Mouse (Mus musculus) neural tube, embryonic 13.5 days (tissue): ENCODE measurements around the gene Vmn1r83. TPM values are rescaled to one million over a fixed set of nuclear protein-coding genes. Genes with fewer than 3 reads are reported as not detected.

Experiments used
- ATAC-seq: fragments of 200-750 bp; cut with Nextera tagmentation; 2 replicates; pipeline ENCODE4 v1.8.0; 2017; ENCODE audit warnings: low read depth, mild to moderate bottlenecking, moderate TSS enrichment, moderate library complexity
- H3K27ac ChIP-seq: fragments of 300-500 bp; sonication (generic); replicated peaks from 2 replicates; pipeline ENCODE4 v1.5.1; 2015; ENCODE audit warnings: moderate library complexity, mild to moderate bottlenecking, inconsistent platforms
- H3K27me3 ChIP-seq: fragments of 300-500 bp; sonication (generic); 2 replicates; pipeline ENCODE4 v1.6.1; 2015; ENCODE audit warnings: mild to moderate bottlenecking, inconsistent platforms
- H3K36me3 ChIP-seq: fragments of 300-500 bp; sonication (generic); 2 replicates; pipeline ENCODE4 v1.6.1; 2015; ENCODE audit warnings: mild to moderate bottlenecking, inconsistent platforms
- H3K4me1 ChIP-seq: fragments of 300-500 bp; sonication (generic); replicated peaks from 2 replicates; pipeline ENCODE4 v1.6.1; 2015; ENCODE audit warnings: inconsistent platforms
- H3K4me2 ChIP-seq: fragments of 300-500 bp; sonication (generic); 2 replicates; pipeline ENCODE4 v1.6.1; 2015; ENCODE audit warnings: inconsistent platforms, mild to moderate bottlenecking, moderate library complexity
- H3K4me3 ChIP-seq: fragments of 300-500 bp; sonication (generic); 2 replicates; pipeline ENCODE4 v1.5.1; 2015; ENCODE audit warnings: mild to moderate bottlenecking, inconsistent platforms
- H3K9ac ChIP-seq: fragments of 300-500 bp; sonication (generic); 2 replicates; pipeline ENCODE4 v1.6.1; 2015; ENCODE audit warnings: moderate library complexity, mild to moderate bottlenecking, inconsistent platforms
- H3K9me3 ChIP-seq: fragments of 300-500 bp; sonication (generic); 2 replicates; pipeline ENCODE4 v1.6.1; 2016; ENCODE audit warnings: inconsistent platforms
- WGBS: fragments of 180-500 bp; shearing (Covaris S2); methylation state at CpG from one replicate; pipeline ENCODE4 v1.1.7; 2015; 5-methylcytosine and 5-hydroxymethylcytosine counted together
- microRNA-seq: library from miRNA; unstranded; fragments of <30 nt; microRNA quantifications from one replicate; pipeline ENCODE4, GENCODE M21; 2016
- polyA plus RNA-seq: library from polyadenylated mRNA; unstranded; fragments of >200 nt; fragmentation: Nextera tagmentation; extraction: Ambion mirVana; gene quantifications from 2 replicates; pipeline ENCODE4 v1.2.1, GENCODE M21; 2015

Gene Vmn1r83
- not detected in 2 replicates for polyA plus RNA-seq

GRCm38 (mm10) chr7:12329381-12329780 lies at the start of gene Vmn1r83:
Gene Vmn1r83, minus strand, starts transcription at chr7:12329481.
- H3K4me3 ChIP-seq = no peak within 1 kb of the TSS
- WGBS = 84% methylated on average over 2 of the region's 2 CpGs
- H3K9ac ChIP-seq = no peak within 1 kb of the TSS
- H3K4me2 ChIP-seq = no peak within 1 kb of the TSS
- no peaks in the 10 kb centered on the region for H3K4me1 ChIP-seq
- H3K9me3 ChIP-seq = peaks cover 24% of the 10 kb centered on the region
- no peak for ATAC-seq
- H3K27me3 ChIP-seq = no peaks in the 10 kb centered on the region
- no peaks in the 10 kb centered on the region for H3K36me3 ChIP-seq
- H3K27ac ChIP-seq = no peak within 1 kb of the TSS

- Histone ChIP-seq H3K36me3 (no peaks in the 10 kb centered on the region), H3K27ac (no peak within 1 kb of the TSS), H3K4me3 (no peak within 1 kb of the TSS), H3K27me3 (no peaks in the 10 kb centered on the region), H3K9ac (no peak within 1 kb of the TSS), H3K4me2 (no peak within 1 kb of the TSS), H3K4me1 (no peaks in the 10 kb centered on the region), H3K9me3 (peaks cover 12% of the 10 kb centered on the region; the same call in 1 of the 2 replicates)
- WGBS = 67% methylated on average over 1 of the region's 1 CpGs
- ATAC-seq = no peak
These were observed 39.9 kb upstream of the Vmn1r83 start, which contains the start of gene Vmn1r84 for GRCm38 (mm10) chr7:12369173-12369572. Gene Vmn1r84, minus strand, starts transcription at chr7:12369273.

- ATAC-seq = no peak
- Histone ChIP-seq H3K4me1 (no peaks in the 10 kb centered on the region), H3K9me3 (peaks cover 14% of the 10 kb centered on the region), H3K36me3 (no peaks in the 10 kb centered on the region), H3K4me3 (no peak within 1 kb of the TSS), H3K27ac (no peak within 1 kb of the TSS), H3K4me2 (no peak within 1 kb of the TSS), H3K27me3 (no peaks in the 10 kb centered on the region), H3K9ac (no peak within 1 kb of the TSS)
- 58% methylated on average over 2 of the region's 2 CpGs for WGBS
These were observed 29.2 kb downstream of the Vmn1r83 start, which contains the start of gene Vmn1r82 for GRCm38 (mm10) chr7:12300130-12300529. Gene Vmn1r82, plus strand, starts transcription at chr7:12300430.

Small RNAs within 50 kb of the gene (microRNA-seq; reads per million reads assigned to microRNA genes)
- not detected for gene Gm23521

Other genes starting within 250 kb of the Vmn1r83 start
- gene Vmn1r78, start 179.2 kb downstream of the Vmn1r83 start, polyA plus RNA-seq = not detected in 2 replicates
- gene Vmn1r79, start 158.2 kb downstream of the Vmn1r83 start, polyA plus RNA-seq = not detected in 2 replicates
- gene Vmn1r80, start 140.2 kb downstream of the Vmn1r83 start, polyA plus RNA-seq = not detected in 2 replicates
- not detected in 2 replicates for gene Vmn1r81, start 61.2 kb downstream of the Vmn1r83 start, polyA plus RNA-seq
- not detected in 2 replicates for gene Vmn1r82, start 29.1 kb downstream of the Vmn1r83 start, polyA plus RNA-seq
- not detected in 2 replicates for gene Vmn1r84, start 39.8 kb upstream of the Vmn1r83 start, polyA plus RNA-seq
- gene Zfp551, start 93.3 kb upstream of the Vmn1r83 start, polyA plus RNA-seq = 6.6 and 6.8 TPM in 2 replicates
- 42.3 and 43.9 TPM in 2 replicates for gene Zfp606, start 148.8 kb upstream of the Vmn1r83 start, polyA plus RNA-seq
- gene 2900092C05Rik, start 183.0 kb upstream of the Vmn1r83 start, polyA plus RNA-seq = not detected in 2 replicates